Mouse (Mus musculus) bone marrow macrophage, adult 2 months (primary cell): ENCODE results near the gene Egln3.

Experiments
- CTCF ChIP-seq: IDR thresholded peaks from 2 replicates; pipeline ENCODE4 v1.5.1; 2012; ENCODE audit warnings: low read depth, mild to moderate bottlenecking, low read length, moderate library complexity
- POLR2A ChIP-seq: IDR thresholded peaks from 2 replicates; pipeline ENCODE4 v1.6.1; 2012; ENCODE audit warnings: mild to moderate bottlenecking, low read depth, low read length, borderline replicate concordance

DNA sequence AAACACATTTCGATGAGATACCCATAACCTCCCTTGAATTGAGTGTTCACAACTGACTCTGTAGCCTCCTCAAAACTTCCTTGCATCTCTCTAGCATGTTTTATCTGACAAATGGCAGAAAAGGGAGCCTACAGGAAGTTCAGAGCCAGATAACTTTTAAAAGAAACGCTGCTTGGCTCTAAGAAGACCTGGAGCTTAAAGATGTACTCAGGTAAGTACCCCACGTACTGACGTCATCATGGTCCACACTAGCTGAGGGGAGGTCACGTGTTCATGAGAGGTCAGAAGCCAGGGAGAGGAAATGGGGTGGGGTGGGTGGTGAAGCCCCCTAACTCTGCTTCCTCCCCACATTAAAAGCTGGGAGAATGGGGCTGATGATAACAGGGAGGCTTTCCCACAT, 13.0 kb upstream of the Egln3 start:
- TF ChIP-seq CTCF (no peak), POLR2A (no peak)
